Mouse (Mus musculus) lung, postnatal 0 days (tissue): Measurements from ENCODE around the gene Itpr1. TPM values are rescaled to one million over a fixed set of nuclear protein-coding genes. Genes with fewer than 3 reads are reported as not detected.

Experiments
- ATAC-seq: fragments of 200-750 bp; cut with Nextera tagmentation; 2 replicates; pipeline ENCODE4 v1.8.0; 2017; ENCODE audit warnings: moderate library complexity
- DNase-seq: peaks from one replicate; pipeline ENCODE4 v3.0.0-alpha.2; 2016; ENCODE audit warnings: low spot score
- H3K27ac ChIP-seq: fragments of 300-500 bp; sonication (generic); 2 replicates; pipeline ENCODE4 v1.5.1; 2014; ENCODE audit warnings: antibody characterized with exemption, mild to moderate bottlenecking, low read length, mixed read lengths
- H3K27me3 ChIP-seq: fragments of 300-500 bp; sonication (generic); replicated peaks from 2 replicates; pipeline ENCODE4 v1.6.1; 2014; ENCODE audit warnings: low read length, mixed read lengths; ENCODE audit not compliant: insufficient read depth
- H3K36me3 ChIP-seq: fragments of 300-500 bp; sonication (generic); 2 replicates; pipeline ENCODE4 v1.6.1; 2014; ENCODE audit warnings: low read length, mixed read lengths; ENCODE audit not compliant: insufficient read depth
- H3K4me1 ChIP-seq: fragments of 300-500 bp; sonication (generic); 2 replicates; pipeline ENCODE4 v1.6.1; 2014; ENCODE audit warnings: antibody characterized with exemption, low read depth, low read length, mixed read lengths; ENCODE audit not compliant: insufficient read depth
- H3K4me2 ChIP-seq: fragments of 300-500 bp; sonication (generic); replicated peaks from 2 replicates; pipeline ENCODE4 v1.6.1; 2014; ENCODE audit warnings: low read depth, mild to moderate bottlenecking, low read length, moderate library complexity, mixed read lengths
- H3K4me3 ChIP-seq: fragments of 300-500 bp; sonication (generic); 2 replicates; pipeline ENCODE4 v1.5.1; 2014; ENCODE audit warnings: low read depth, low read length
- H3K9ac ChIP-seq: fragments of 300-500 bp; sonication (generic); replicated peaks from 2 replicates; pipeline ENCODE4 v1.6.1; 2014; ENCODE audit warnings: low read depth, mild to moderate bottlenecking
- H3K9me3 ChIP-seq: fragments of 300-500 bp; sonication (generic); 2 replicates; pipeline ENCODE4 v1.6.1; 2016; ENCODE audit warnings: low read length, mixed read lengths
- CTCF ChIP-seq: IDR thresholded peaks from 2 replicates; pipeline ENCODE4 v1.5.1; 2016; ENCODE audit warnings: antibody characterized with exemption, mild to moderate bottlenecking
- EP300 ChIP-seq: IDR thresholded peaks from 2 replicates; pipeline ENCODE4 v1.6.1; 2016; ENCODE audit warnings: antibody characterized with exemption, mild to moderate bottlenecking, control low read depth
- WGBS: fragments of 180-500 bp; shearing (Covaris S2); extraction: QIAGEN DNeasy Blood & Tissue Kit; methylation state at CpG from one replicate; pipeline ENCODE4 v1.1.7; 2014; 5-methylcytosine and 5-hydroxymethylcytosine counted together
- polyA plus RNA-seq: library from polyadenylated mRNA; unstranded; fragments of >200 nt; fragmentation: Nextera tagmentation; extraction: Ambion mirVana; gene quantifications from 2 replicates; pipeline ENCODE4 v1.2.1, GENCODE M21; 2015

The Itpr1 gene
- polyA plus RNA-seq, 1 experiment from 2014 or later, result 9.2 TPM

DNA sequence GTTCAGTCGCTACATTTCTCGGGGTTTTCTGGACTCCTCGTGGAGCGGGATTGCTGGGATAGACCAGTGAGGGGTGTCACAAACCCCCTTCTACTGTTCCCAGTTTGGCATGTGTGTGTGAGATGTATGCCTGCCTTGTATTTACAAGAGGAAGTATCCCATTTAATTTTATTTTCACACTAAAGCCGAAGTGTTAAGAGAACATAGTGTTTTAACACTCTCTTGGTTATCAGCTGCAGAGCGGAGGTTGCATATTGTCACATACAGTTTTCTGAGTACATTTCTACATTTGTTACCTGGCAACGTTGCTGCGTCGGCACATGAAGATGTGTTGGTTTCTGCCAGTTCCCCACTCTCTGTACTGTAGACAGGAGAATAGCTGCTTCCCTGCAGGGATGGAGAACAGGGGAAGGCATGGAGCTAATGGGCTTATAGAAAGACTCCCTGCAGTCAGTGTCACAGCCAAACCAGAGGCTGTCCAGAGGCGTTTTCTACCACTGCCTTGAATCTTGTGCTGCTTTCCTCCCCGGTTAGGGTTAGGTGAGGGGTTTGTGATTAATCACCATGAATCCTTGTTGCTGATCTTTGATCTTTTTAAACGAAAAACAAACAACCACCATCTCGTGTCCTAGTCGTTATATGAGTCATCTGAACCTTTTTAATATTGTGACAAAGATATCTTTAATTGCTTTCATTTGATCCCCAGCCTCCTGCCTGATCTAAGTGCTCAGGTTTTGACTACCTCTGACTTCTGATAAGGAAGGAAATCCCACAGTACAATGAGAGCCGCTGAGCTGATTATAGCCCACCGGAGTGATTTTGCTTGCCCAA is 241.4 kb downstream of the Itpr1 start:
- ATAC-seq, result no peak

GRCm38 (mm10) chr6:108454979-108455836 is 242.3 kb downstream of the Itpr1 start:
- Histone ChIP-seq H3K9ac (no peak overlapping the region), H3K4me3 (no peak overlapping the region), H3K27me3 (no peaks in the 10 kb centered on the region), H3K4me2 (no peak overlapping the region), H3K36me3 (no peaks in the 10 kb centered on the region), H3K4me1 (peaks cover 13% of the 10 kb centered on the region; the same call in 1 of the 2 replicates), H3K27ac (no peak overlapping the region), H3K9me3 (no peaks in the 10 kb centered on the region)
- ATAC-seq (no peak), DNase-seq (peak; percentile 19)
- no peak for TF ChIP-seq CTCF
- WGBS, result 90% methylated on average over 7 of the region's 7 CpGs

More for the DNA sequence above, 241.4 kb downstream of the Itpr1 start:
- TF ChIP-seq EP300 (no peak), CTCF (no peak)
- H3K4me3 ChIP-seq, result no peak overlapping the region
- no peaks in the 10 kb centered on the region for H3K9me3 ChIP-seq
- no peaks in the 10 kb centered on the region for H3K36me3 ChIP-seq
- H3K9ac ChIP-seq, result no peak overlapping the region
- DNase-seq, result no peak
- H3K4me2 ChIP-seq, result no peak overlapping the region
- no peaks in the 10 kb centered on the region for H3K27me3 ChIP-seq
- peaks cover 13% of the 10 kb centered on the region; the same call in 1 of the 2 replicates for H3K4me1 ChIP-seq
- WGBS, result 77% methylated on average over 16 of the region's 16 CpGs
- H3K27ac ChIP-seq, result no peak overlapping the region

GRCm38 (mm10) chr6:108456231-108457062 is 243.6 kb downstream of the Itpr1 start:
- no peaks in the 10 kb centered on the region for H3K27me3 ChIP-seq
- peak; percentile 74 for DNase-seq
- H3K27ac ChIP-seq, result peak overlapping the region; percentile 83
- peak; percentile 39 for ATAC-seq
- H3K4me2 ChIP-seq, result peak overlapping the region; percentile 45
- peak overlapping the region; percentile 20; the same call in 1 of the 2 replicates for H3K9ac ChIP-seq
- no peak overlapping the region for H3K4me3 ChIP-seq
- H3K36me3 ChIP-seq, result no peaks in the 10 kb centered on the region
- TF ChIP-seq EP300 (peak; percentile 23; the same call in 1 of the 2 replicates), CTCF (no peak)
- peaks cover 13% of the 10 kb centered on the region; the same call in 1 of the 2 replicates for H3K4me1 ChIP-seq
- WGBS, result 17% methylated on average over 18 of the region's 18 CpGs
- H3K9me3 ChIP-seq, result no peaks in the 10 kb centered on the region

DNA sequence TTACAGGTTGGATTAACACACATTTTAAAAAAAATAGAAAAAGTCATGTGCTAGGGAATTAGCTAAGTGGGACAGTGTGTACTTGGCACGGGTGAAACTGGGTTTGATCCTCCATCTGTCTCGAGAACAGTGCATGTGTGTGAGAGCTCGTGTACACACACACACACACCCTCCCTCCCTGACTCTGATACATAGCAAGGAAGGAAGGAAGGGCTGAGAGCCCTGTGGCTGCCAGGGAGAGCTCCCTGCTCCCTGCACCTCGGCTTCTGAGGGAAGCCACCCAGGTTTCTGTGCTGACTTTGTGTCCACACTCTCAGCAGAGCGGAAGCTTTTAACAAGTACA is 244.1 kb downstream of the Itpr1 start:
- Histone ChIP-seq H3K27me3 (no peaks in the 10 kb centered on the region), H3K4me1 (peaks cover 13% of the 10 kb centered on the region; the same call in 1 of the 2 replicates), H3K9me3 (no peaks in the 10 kb centered on the region), H3K9ac (0 out of 2 replicates have a peak overlapping the region, but pooled peaks have one; percentile 16), H3K4me2 (peak overlapping the region; percentile 45), H3K4me3 (no peak overlapping the region), H3K27ac (peak overlapping the region; percentile 83), H3K36me3 (no peaks in the 10 kb centered on the region)
- ATAC-seq, result peak; percentile 78
- DNase-seq, result peak; percentile 84
- WGBS, result 9% methylated on average over 5 of the region's 5 CpGs
- TF ChIP-seq EP300 (no peak), CTCF (no peak)

DNA sequence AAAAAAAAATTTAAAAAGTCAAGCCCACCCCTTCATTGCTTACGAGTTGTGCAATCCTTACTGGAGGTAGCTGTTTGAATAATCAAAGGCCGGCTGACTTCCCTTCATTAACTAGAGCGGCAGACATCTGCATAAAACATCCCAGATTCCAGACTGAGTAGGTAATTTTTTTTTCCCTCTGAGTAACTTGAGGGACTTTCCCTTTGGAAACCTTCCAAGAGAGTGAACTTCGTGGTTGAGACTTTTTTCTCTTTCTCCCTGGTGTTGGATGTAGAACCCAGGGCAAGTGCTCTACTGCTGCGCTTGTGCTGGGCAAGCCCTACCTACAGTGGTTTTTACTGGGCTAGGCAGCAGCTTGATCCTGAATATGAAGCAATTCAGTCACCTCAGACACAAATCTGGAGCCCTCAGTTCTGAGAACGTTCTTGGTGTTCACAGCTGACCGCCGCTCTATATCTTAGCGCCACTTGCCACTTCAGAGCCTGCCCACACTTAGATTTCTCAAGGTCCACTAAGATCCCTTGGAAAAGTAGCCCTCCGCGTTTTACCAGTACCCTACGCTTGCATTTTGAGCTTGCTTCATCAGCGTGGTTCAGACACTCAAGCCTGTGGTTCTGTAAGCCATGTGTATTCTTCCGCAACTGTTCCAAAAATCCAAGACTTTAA is 244.8 kb downstream of the Itpr1 start:
- H3K27ac ChIP-seq, result peak overlapping the region; percentile 83
- no peak for TF ChIP-seq CTCF
- TF ChIP-seq EP300, result peak; percentile 55
- H3K27me3 ChIP-seq, result no peaks in the 10 kb centered on the region
- peaks cover 13% of the 10 kb centered on the region; the same call in 1 of the 2 replicates for H3K4me1 ChIP-seq
- DNase-seq (peak; percentile 89), ATAC-seq (peak; percentile 65)
- 37% methylated on average over 14 of the region's 14 CpGs for WGBS
- no peaks in the 10 kb centered on the region for H3K9me3 ChIP-seq
- no peak overlapping the region for H3K4me3 ChIP-seq
- no peak overlapping the region for H3K9ac ChIP-seq
- H3K4me2 ChIP-seq, result no peak overlapping the region
- H3K36me3 ChIP-seq, result no peaks in the 10 kb centered on the region
